Mouse (Mus musculus): ENCODE measurements around the gene Pigf. TPM values are rescaled to one million over a fixed set of nuclear protein-coding genes. Genes with fewer than 3 reads are reported as not detected.

Gene Pigf
- total RNA-seq, 2 experiments from 2014 or later, result 16.5 to 19.1 TPM

- DNase-seq (ENCODE audit: low spot score in 2 of 2), result no peak
- intact Hi-C loops (cut with DNase I), result no loop called here
Measured at GRCm38 (mm10) chr17:86970026-86970750, 55.0 kb downstream of the Pigf start.

GRCm38 (mm10) chr17:86969582-86969981 is 55.6 kb downstream of the Pigf start:
- no peak for DNase-seq (ENCODE audit: low spot score in 2 of 2)
- intact Hi-C loops (cut with DNase I), result no loop called here

- DNase-seq (ENCODE audit: low spot score in 2 of 2), result no peak
- intact Hi-C loops (cut with DNase I), result no loop called here
Measured at GRCm38 (mm10) chr17:86968581-86968980, 56.6 kb downstream of the Pigf start.

- DNase-seq (ENCODE audit: low spot score in 2 of 2), result no peak
- intact Hi-C loops (cut with DNase I), result no loop called here
Measured at GRCm38 (mm10) chr17:86967536-86968525, 57.4 kb downstream of the Pigf start.

- intact Hi-C loops (cut with DNase I), result no loop called here
- peak in 1 of 2 experiments; percentile 58 for DNase-seq (ENCODE audit: low spot score in 2 of 2)
Measured at GRCm38 (mm10) chr17:86967048-86967447, 58.2 kb downstream of the Pigf start.

GRCm38 (mm10) chr17:86966040-86966439 is 59.2 kb downstream of the Pigf start:
- intact Hi-C loops (cut with DNase I), result no loop called here
- DNase-seq (ENCODE audit: low spot score in 2 of 2), result no peak

GRCm38 (mm10) chr17:86965121-86965520 is 60.1 kb downstream of the Pigf start:
- no peak for DNase-seq (ENCODE audit: low spot score in 2 of 2)
- intact Hi-C loops (cut with DNase I), result no loop called here

- intact Hi-C loops (cut with DNase I), result loop anchor here (5.0 kb wide), 3 partner anchors 63 to 143 kb away; partner anchors contain the start of genes Cript, Pigf and Socs5
- peak; percentile 71 to 85 for DNase-seq (ENCODE audit: low spot score in 2 of 2)
Measured at GRCm38 (mm10) chr17:86964502-86964901, 60.7 kb downstream of the Pigf start.

GRCm38 (mm10) chr17:86964041-86964440 is 61.2 kb downstream of the Pigf start:
- DNase-seq (ENCODE audit: low spot score in 2 of 2), result no peak
- intact Hi-C loops (cut with DNase I), result loop anchor here (5.0 kb wide), 3 partner anchors 63 to 143 kb away; partner anchors contain the start of genes Cript, Pigf and Socs5

- no peak for DNase-seq (ENCODE audit: low spot score in 2 of 2)
- intact Hi-C loops (cut with DNase I), result loop anchor here (2.0 to 5.0 kb wide), 4 partner anchors 27 to 144 kb away; partner anchors contain the start of genes Cript, Pigf and Socs5
Measured at GRCm38 (mm10) chr17:86963586-86963902, 61.7 kb downstream of the Pigf start.

- intact Hi-C loops (cut with DNase I), result loop anchor here (2.0 to 5.0 kb wide), 4 partner anchors 26 to 144 kb away; partner anchors contain the start of genes Cript, Pigf and Socs5
- DNase-seq (ENCODE audit: low spot score in 2 of 2), result peak; percentile 84 to 88
Measured at GRCm38 (mm10) chr17:86962894-86963585, 62.2 kb downstream of the Pigf start, which contains the start of gene Rhoq. Gene Rhoq, plus strand, starts transcription at chr17:86963082.

GRCm38 (mm10) chr17:86962297-86962893 is 62.8 kb downstream of the Pigf start:
- peak; percentile 79 to 88 for DNase-seq (ENCODE audit: low spot score in 2 of 2)
- intact Hi-C loops (cut with DNase I), result loop anchor here (2.0 to 5.0 kb wide), 4 partner anchors 26 to 145 kb away; partner anchors contain the start of genes Cript, Pigf and Socs5

GRCm38 (mm10) chr17:86961301-86961841 is 63.8 kb downstream of the Pigf start:
- intact Hi-C loops (cut with DNase I), result loop anchor here (5.0 kb wide), 3 partner anchors 66 to 146 kb away; partner anchors contain the start of genes Cript, Pigf and Socs5
- DNase-seq (ENCODE audit: low spot score in 2 of 2), result no peak

- intact Hi-C loops (cut with DNase I), result no loop called here
- no peak for DNase-seq (ENCODE audit: low spot score in 2 of 2)
Measured at GRCm38 (mm10) chr17:86957968-86958367, 67.2 kb downstream of the Pigf start.

GRCm38 (mm10) chr17:86957239-86957638 is 68.0 kb downstream of the Pigf start:
- intact Hi-C loops (cut with DNase I), result no loop called here
- no peak for DNase-seq (ENCODE audit: low spot score in 2 of 2)

- intact Hi-C loops (cut with DNase I), result no loop called here
- DNase-seq (ENCODE audit: low spot score in 2 of 2), result no peak
Measured at GRCm38 (mm10) chr17:86948801-86949200, 76.4 kb downstream of the Pigf start.

- no peak for DNase-seq (ENCODE audit: low spot score in 2 of 2)
- intact Hi-C loops (cut with DNase I), result no loop called here
Measured at GRCm38 (mm10) chr17:86947840-86948796, 77.1 kb downstream of the Pigf start, which contains the start of gene Atp6v1e2. Gene Atp6v1e2, minus strand, starts transcription at chr17:86947897.
